In genomic region chr10:90969355-90970174, GRCm38 (mm10) we compare ENCODE assay signal across 8 mouse cellular contexts.
A peak's percentile ranks its signal among the peaks of the same experiment; 100 is the strongest.
DNase-seq lines count a peak whose midpoint lies in the region; ATAC-seq and TF ChIP-seq lines count a peak whose summit lies in the region.

No protein-coding gene starts in this region.

- H3K4me1 ChIP-seq in megakaryocyte, embryonic 14.5 days, result peaks cover 19% of the 10 kb centered on the region
- H3K4me1 ChIP-seq in heart, adult 2 months (ENCODE audit: control insufficient read depth, insufficient read depth, low read length), result no peaks in the 10 kb centered on the region; the same call in 1 of the 2 replicates
- peaks cover 4% of the 10 kb centered on the region; the same call in 1 of the 2 replicates for H3K4me1 ChIP-seq in intestine, postnatal 0 days (replicated peaks; ENCODE audit: control insufficient read depth, insufficient read depth, low read length)
- H3K4me1 ChIP-seq in stomach, embryonic 14.5 days (ENCODE audit: control insufficient read depth, insufficient read depth, low read length), result peaks cover 4% of the 10 kb centered on the region

- H3K9ac ChIP-seq in heart, adult 2 months (ENCODE audit: low read depth, low read length), result peak overlapping the region; percentile 59
- peak overlapping the region; percentile 17; the same call in 1 of the 2 replicates for H3K9ac ChIP-seq in intestine, postnatal 0 days (ENCODE audit: low read depth, low read length)
- H3K9ac ChIP-seq in stomach, embryonic 14.5 days (replicated peaks; ENCODE audit: low read depth, low read length), result no peak overlapping the region; the same call in 1 of the 2 replicates

- 0 out of 2 replicates have a peak, but pooled peaks cover 6% of the 10 kb centered on the region for H3K9me3 ChIP-seq in megakaryocyte, embryonic 14.5 days
- no peaks in the 10 kb centered on the region for H3K9me3 ChIP-seq in intestine, postnatal 0 days (ENCODE audit: control insufficient read depth)
- no peaks in the 10 kb centered on the region for H3K9me3 ChIP-seq in stomach, embryonic 14.5 days (ENCODE audit: control insufficient read depth, low read depth, low read length)

- no peak for TF ChIP-seq EP300 in heart, adult 2 months (IDR thresholded peaks at IDR 0.05; ENCODE audit: insufficient read depth, low read depth, low read length)

- no peak for TF ChIP-seq POLR2A in heart, adult 2 months (IDR thresholded peaks at IDR 0.05; ENCODE audit: insufficient read depth, low read depth, low read length)

- no peak for ATAC-seq in megakaryocyte, adult 5-6 weeks (ENCODE audit: poor library complexity, severe bottlenecking)
- 0 out of 2 replicates have a peak, but pooled peaks have one; percentile 33 for ATAC-seq in intestine, postnatal 0 days
- peak; percentile 71 for ATAC-seq in stomach, embryonic 14.5 days (ENCODE audit: insufficient number of reproducible peaks, insufficient read depth, low FRiP score, low read depth)

- peak overlapping the region; percentile 75 for H3K4me2 ChIP-seq in intestine, postnatal 0 days (replicated peaks; ENCODE audit: low read depth)
- H3K4me2 ChIP-seq in stomach, embryonic 14.5 days (replicated peaks; ENCODE audit: low read depth, low read length), result peak overlapping the region; percentile 86

- intact Hi-C loops in heart, adult 2 months (cut with DNase I), result no loop called here

- no peak overlapping the region for H3K27ac ChIP-seq in heart, adult 2 months
- no peak overlapping the region for H3K27ac ChIP-seq in intestine, postnatal 0 days (ENCODE audit: low read depth, low read length)
- H3K27ac ChIP-seq in stomach, embryonic 14.5 days (ENCODE audit: low read length), result no peak overlapping the region

- H3K79me2 ChIP-seq in heart, adult 2 months (replicated peaks; ENCODE audit: control insufficient read depth, insufficient read depth, low read length), result no peaks in the 10 kb centered on the region

- peak overlapping the region; percentile 90 for H3K4me3 ChIP-seq in megakaryocyte, embryonic 14.5 days (replicated peaks)
- peak overlapping the region; percentile 28 for H3K4me3 ChIP-seq in heart, adult 2 months
- peak overlapping the region; percentile 44 for H3K4me3 ChIP-seq in intestine, postnatal 0 days (ENCODE audit: low read depth, low read length)
- H3K4me3 ChIP-seq in stomach, embryonic 14.5 days (ENCODE audit: low read depth, low read length), result peak overlapping the region; percentile 38

- H3K27me3 ChIP-seq in megakaryocyte, embryonic 14.5 days (replicated peaks), result peaks cover 63% of the 10 kb centered on the region
- peaks cover 6% of the 10 kb centered on the region for H3K27me3 ChIP-seq in heart, adult 2 months (ENCODE audit: control insufficient read depth, insufficient read depth, low read length)
- H3K27me3 ChIP-seq in intestine, postnatal 0 days (replicated peaks; ENCODE audit: control insufficient read depth, insufficient read depth, low read length), result peaks cover 22% of the 10 kb centered on the region
- H3K27me3 ChIP-seq in stomach, embryonic 14.5 days (ENCODE audit: control insufficient read depth, insufficient read depth, low read length), result peaks cover 17% of the 10 kb centered on the region

- DNase-seq in embryo, embryonic 10 days (ENCODE audit: low spot score), result peak; percentile 21
- peak; percentile 57 to 69 for DNase-seq in heart, adult 2 months
- peak; percentile 21 to 37 for DNase-seq in lung, postnatal 4 days
- no peak for DNase-seq in right cerebral cortex, adult 2 months (ENCODE audit: low spot score in 2 of 2)

- no peak for TF ChIP-seq CTCF in heart, adult 2 months (IDR thresholded peaks at IDR 0.05)
- no peak for TF ChIP-seq CTCF in intestine, postnatal 0 days (IDR thresholded peaks at IDR 0.05; ENCODE audit: low read depth)

- 7% methylated on average over 72 of the region's 72 CpGs for WGBS in heart, adult 2 months
- 3% methylated on average over 72 of the region's 72 CpGs for WGBS in intestine, postnatal 0 days
- WGBS in stomach, embryonic 14.5 days, result 2% methylated on average over 72 of the region's 72 CpGs

- H3K36me3 ChIP-seq in megakaryocyte, embryonic 14.5 days (replicated peaks; ENCODE audit: low read length), result no peaks in the 10 kb centered on the region
- no peaks in the 10 kb centered on the region for H3K36me3 ChIP-seq in heart, adult 2 months (ENCODE audit: control insufficient read depth, insufficient read depth, low read length)
- no peaks in the 10 kb centered on the region for H3K36me3 ChIP-seq in intestine, postnatal 0 days (ENCODE audit: control insufficient read depth, insufficient read depth)
- no peaks in the 10 kb centered on the region for H3K36me3 ChIP-seq in stomach, embryonic 14.5 days (ENCODE audit: control insufficient read depth, insufficient read depth, low read length)

Comparison
In these comparisons a context has a peak if more than half of its experiments do, and no peak if none do; other contexts are left out.
1. H3K4me3 ChIP-seq: peak in every context shown above with its lines; median percentile 90 in megakaryocyte, embryonic 14.5 days; 44 in intestine, postnatal 0 days; 38 in stomach, embryonic 14.5 days; 28 in heart, adult 2 months.
2. DNase-seq: peak in embryo, embryonic 10 days (single experiment), heart, adult 2 months (2 of 2) and lung, postnatal 4 days (2 of 2); none in right cerebral cortex, adult 2 months (0 of 2).